Mouse (Mus musculus): ENCODE data around the gene Cetn3.

The Cetn3 gene

GRCm38 (mm10) chr13:81782971-81783404 lies at the start of gene Cetn3:
Gene Cetn3, plus strand, starts transcription at chr13:81783077.
- peak; percentile 87 for DNase-seq (ENCODE audit: low spot score)

DNA sequence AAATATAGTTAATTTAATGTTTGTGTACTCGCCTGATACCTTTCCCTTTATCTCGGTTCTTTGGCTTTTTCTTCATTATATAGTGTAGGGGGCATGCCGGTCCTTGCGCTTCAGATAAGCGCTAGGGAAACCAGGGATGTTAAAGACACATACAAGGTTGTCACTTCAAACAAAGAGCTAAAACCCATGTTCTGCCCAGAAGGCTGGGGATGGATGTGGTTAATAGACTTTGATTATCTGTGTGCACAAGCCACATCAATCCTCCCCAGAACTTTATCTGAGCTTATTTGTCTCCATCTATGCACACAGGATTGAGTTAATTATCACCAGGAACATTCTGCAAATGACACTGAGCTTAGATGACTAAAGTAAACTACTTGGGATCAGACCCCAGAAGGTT lies 46.3 kb upstream of the Cetn3 start:
- DNase-seq (ENCODE audit: low spot score), result no peak

GRCm38 (mm10) chr13:81740898-81741297 lies 42.0 kb upstream of the Cetn3 start:
- no peak for DNase-seq (ENCODE audit: low spot score)

GRCm38 (mm10) chr13:81743391-81744091 lies 39.3 kb upstream of the Cetn3 start:
- no peak for DNase-seq (ENCODE audit: low spot score)

DNA sequence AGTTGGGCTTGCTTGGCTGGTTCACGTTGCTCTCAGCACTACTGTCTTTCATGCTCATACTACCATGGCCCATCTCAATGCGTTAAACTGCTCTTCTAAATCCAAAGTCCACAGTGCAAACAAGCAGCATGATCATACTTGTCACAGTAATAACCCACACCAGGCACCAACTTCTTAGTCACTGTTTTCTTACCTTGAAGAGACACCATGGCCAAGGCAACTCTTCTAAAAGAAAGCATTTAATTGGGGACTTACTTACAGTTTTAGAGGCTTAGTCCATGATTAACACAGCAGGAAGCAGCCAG lies 38.8 kb upstream of the Cetn3 start:
- DNase-seq (ENCODE audit: low spot score), result no peak

DNA sequence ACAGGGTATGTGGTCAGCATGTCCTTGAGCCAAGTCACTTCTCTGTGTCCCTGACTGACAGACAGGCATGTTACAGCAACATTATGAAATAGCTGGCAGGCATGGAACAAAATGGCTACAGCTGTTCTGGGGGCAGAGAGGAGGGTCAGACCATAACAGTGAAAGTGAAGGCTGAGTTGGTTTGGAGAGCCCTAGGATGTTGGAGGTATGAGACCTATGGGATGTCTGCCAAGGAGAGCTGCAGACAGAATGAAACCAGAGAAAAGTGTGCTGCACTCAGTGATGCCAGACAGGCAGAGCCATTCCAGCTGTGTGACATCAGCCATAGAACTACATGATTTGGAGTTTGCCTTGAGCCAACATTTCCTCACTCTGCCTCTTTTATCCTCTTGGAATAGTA lies 28.0 kb upstream of the Cetn3 start:
- no peak for DNase-seq (ENCODE audit: low spot score)

DNA sequence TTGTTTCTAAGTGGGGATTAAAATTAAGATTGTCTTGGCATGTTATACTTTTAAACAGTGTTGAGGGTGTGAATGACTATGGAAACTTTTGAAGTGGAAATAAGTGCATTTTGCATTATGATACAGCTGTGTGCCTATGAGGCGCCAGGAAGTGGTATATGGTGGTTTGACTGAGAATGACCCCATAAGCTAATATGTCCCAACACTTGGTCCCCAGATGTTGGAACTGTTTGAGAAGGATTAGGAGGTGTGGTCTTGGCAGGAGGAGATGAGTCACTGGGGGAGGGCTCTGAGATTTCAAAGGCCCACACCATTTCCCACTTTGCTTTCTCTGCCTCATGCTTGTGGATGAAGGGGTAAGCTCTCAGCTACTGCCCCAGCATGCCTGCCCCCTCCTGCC lies 27.6 kb upstream of the Cetn3 start:
- DNase-seq (ENCODE audit: low spot score), result no peak

DNA sequence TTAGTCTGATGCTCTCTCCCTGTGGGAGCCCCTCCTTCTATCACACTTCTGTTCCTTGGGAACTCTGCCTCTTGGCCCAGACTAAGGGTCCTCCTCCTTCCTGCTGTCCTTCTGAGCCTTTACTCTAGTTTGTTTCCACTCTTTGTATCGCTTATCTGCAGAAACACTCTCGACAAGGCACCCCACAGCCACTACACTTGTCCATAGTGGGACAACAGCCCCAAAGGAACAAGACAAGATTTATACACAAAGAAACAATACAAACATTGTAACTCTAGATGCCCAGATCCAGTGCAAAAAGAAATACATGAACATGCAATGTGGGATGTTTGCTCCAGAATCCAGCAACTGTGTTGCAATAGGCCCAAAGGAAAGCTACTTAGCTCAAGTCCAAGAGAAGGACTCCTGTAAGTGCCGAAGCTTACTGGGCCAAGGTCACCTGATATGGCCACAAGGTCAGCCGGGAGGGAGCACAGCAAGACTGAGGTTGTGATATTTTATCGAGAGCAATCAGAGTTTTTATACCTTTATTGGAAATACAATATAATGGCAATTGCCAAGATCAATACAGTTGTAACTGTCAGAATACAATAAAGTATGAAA lies 25.7 kb upstream of the Cetn3 start:
- DNase-seq (ENCODE audit: low spot score), result no peak

- no peak for DNase-seq (ENCODE audit: low spot score)
Measured at GRCm38 (mm10) chr13:81760379-81760778, 22.5 kb upstream of the Cetn3 start.

DNA sequence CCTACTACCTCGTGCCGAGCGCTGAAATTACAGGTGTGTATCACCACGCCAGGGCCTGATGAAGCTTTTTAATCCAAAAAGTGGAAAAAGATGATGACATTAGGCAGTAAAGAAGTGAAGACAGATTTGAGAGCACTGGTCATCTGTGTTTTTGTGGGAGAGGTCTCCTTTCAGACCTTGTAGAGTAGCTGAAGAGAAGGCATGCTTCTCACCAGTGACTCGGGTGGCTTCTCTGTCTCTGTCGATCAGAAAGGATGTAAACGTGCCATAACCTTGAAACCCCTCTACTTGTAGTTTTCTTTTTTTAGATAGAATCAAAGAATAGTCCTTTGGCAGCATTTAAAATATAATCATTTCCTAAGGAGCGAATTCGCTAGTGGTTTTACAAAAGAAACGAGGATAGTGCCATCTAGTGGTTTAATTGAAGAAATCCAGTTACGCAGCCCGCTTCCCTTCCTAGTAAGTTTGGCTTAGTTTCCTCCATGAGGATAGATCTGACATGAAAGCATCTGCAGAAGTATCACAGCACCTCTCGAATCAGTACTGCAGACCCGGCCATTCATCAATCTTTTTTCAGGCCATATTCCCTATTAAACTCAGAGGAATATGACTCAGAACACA lies 21.2 kb upstream of the Cetn3 start:
- DNase-seq (ENCODE audit: low spot score), result peak; percentile 62

- no peak for DNase-seq (ENCODE audit: low spot score)
Measured at GRCm38 (mm10) chr13:81764173-81764572, 18.7 kb upstream of the Cetn3 start.

DNA sequence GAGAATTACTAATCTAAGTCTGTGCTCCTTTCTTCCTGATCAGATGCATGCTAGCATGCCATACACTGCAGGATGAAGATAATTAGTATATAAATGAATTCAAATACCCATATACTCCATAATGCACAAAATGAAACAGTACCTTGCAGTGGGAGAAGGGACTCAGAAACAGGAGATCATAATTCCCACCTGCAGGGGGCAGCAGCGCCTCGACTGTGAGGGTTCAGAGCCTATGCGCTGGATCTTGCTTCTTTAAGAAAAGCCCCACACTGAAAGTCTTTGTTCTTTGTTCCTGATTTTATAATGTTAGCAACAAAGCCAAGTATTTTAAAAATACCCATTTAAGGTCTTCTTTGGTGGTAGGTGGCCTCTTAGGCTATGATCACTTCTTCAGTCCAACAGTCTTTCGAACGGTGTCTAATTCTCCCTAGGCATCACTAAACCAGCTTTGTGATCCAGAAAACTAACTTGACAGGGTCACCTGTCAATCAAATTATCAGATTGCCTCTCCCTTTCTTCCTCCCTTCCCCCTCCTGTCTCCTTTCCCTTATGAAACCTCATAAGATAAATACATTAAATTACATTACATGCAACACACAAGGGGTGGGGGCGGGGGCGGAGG lies 15.7 kb upstream of the Cetn3 start:
- DNase-seq (ENCODE audit: low spot score), result peak; percentile 62

DNA sequence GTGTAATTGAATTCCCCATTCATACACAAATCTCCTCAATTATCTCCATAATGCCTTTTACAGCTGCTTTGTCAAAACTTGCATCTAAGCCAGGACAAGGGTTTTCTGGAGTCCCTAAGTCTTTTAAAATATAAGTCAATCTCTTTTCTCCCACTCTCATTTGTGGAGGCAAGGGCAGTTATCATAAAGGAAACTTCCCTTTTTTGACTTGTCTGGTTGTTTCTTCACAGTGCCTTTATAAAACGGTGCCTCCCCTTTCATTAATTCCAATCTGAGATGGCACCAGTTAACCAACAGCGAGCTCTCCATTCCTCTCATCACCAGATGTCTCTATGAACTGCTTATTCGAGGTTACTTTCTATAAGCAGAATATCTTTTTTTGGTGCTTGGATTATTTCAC lies 6.7 kb upstream of the Cetn3 start:
- no peak for DNase-seq (ENCODE audit: low spot score)

GRCm38 (mm10) chr13:81782475-81782874 lies 402 bp upstream of the Cetn3 start:
- DNase-seq (ENCODE audit: low spot score), result no peak

DNA sequence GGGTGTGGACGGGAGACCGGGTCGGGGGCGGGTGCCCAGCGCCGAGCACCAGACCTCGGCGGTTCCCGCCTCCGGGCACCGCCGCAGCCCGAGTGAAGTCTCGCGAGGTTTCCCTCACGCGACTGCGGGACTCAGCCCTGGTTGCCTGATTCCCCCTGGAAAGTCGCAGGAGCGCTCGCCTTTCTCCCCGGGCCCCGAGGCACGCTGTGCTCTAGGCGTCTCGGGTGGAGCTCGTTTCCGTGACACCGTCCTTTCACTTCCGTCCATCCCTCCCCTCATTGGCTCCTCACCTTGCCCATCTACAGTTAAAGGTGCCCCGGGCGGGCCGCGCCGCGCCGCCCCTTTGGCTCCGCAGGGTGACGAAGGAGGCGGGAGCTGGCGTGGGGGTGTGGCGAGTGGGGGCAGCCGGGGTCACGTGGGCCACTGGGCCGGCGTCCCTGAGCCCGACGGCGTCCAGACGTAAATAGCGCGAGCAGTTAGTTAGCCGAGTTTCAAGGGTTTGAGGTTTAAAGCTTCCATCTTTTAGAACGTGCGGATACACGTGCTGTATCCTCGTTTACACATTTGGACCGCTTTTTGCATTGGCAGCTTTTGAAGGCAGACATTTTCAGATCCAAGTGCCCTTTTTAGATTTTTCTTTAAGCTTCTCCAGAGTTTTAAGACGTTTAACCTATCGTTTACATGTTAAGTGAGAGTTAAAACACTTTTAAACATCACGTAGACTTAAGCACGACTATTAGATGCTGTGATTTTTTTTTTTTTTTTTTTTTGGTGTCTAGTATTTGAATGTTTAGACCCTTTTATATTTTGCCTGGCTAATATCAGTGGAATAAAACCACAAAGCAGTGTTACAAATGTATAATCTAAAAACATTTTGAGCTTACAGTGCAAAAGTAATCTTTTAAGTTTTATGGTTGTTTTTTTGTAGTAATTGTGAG lies 797 bp downstream of the Cetn3 start:
- DNase-seq (ENCODE audit: low spot score), result peak; percentile 92

DNA sequence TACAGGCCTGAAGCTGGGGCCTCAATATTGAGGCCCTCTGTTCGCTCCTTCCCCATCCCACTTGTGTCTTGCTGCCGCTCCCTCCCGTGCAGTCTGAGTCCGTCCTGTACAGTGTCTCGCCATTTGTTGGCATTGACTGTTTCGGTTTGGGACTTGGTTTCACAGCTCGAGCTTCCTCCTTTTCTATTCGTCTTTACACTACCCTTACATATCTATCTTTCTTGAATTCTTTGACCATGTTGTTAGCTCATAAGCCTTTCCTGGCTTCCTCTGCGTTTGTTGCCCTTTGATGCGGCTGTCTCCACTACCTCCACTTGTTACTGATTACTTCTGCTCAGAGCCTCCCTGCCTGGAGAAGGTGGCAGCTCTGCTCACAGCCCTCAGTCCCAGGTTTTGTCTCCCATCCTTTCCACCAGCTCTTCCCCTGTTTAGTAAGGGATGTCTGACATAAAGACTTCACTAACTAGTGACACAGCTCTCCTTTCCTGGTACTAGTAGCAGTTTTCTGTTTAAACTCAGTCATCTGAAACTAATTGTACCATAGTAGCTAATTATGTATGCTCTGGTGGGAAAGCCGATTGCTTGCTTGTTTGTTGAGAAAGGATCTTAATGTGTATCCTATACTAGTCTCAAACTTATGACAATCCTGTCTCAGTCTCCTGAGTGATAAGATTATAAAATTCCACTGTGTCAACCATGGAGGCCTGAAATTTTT lies 3.0 kb downstream of the Cetn3 start:
- no peak for DNase-seq (ENCODE audit: low spot score)

- DNase-seq (ENCODE audit: low spot score), result no peak
Measured at GRCm38 (mm10) chr13:81790160-81790559, 7.3 kb downstream of the Cetn3 start.

- no peak for DNase-seq (ENCODE audit: low spot score)
Measured at GRCm38 (mm10) chr13:81791861-81792260, 9.0 kb downstream of the Cetn3 start.

- no peak for DNase-seq (ENCODE audit: low spot score)
Measured at GRCm38 (mm10) chr13:81793850-81794249, 11.0 kb downstream of the Cetn3 start.

- no peak for DNase-seq (ENCODE audit: low spot score)
Measured at GRCm38 (mm10) chr13:81801121-81801520, 18.2 kb downstream of the Cetn3 start.

DNA sequence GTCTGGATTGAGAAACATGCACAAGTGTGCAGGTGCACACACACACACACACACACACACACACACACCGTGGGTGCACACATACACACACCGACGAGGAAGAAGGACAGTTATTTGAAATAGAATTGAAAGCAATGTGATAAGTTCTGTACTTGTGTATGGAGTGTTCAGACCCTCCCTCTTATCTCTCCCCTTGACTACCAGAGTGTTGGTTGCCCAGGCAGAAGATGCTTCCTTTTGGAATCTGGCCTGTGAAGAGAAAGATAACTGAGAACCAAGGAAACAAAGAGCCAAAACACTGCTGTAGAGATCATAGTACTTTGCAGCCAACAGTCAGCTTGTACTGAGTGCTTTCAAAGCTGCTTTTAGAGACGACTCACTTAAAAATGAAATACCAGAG lies 20.8 kb downstream of the Cetn3 start:
- no peak for DNase-seq (ENCODE audit: low spot score)

Data from layer of hippocampus, adult 9-10 months (tissue).